Mouse (Mus musculus): ENCODE results near the gene Sc5d. TPM values are rescaled to one million over a fixed set of nuclear protein-coding genes. Genes with fewer than 3 reads are reported as not detected.

The Sc5d gene
- 45.5 and 50.0 TPM in 2 replicates for polyA plus RNA-seq (2014; fragmentation: Nextera tagmentation; extraction: Ambion mirVana)

- ATAC-seq (replicated peaks; ENCODE audit: insufficient number of reproducible peaks, low FRiP score, low TSS enrichment) = peak; percentile 99
- peak within 1 kb of the TSS; percentile 73 for H3K4me3 ChIP-seq (ENCODE audit: low read depth, low read length)
- 0% methylated on average over 46 of the region's 49 CpGs for WGBS (ENCODE audit: insufficient replicate concordance)
- peak within 1 kb of the TSS; percentile 77 for H3K4me2 ChIP-seq
- H3K36me3 ChIP-seq (ENCODE audit: control insufficient read depth, insufficient read depth, low read length) = no peaks in the 10 kb centered on the region
- peaks cover 4% of the 10 kb centered on the region; the same call in 1 of the 2 replicates for H3K4me1 ChIP-seq (ENCODE audit: control insufficient read depth, insufficient read depth, low read length)
- H3K9me3 ChIP-seq (replicated peaks; ENCODE audit: control insufficient read depth, low read length) = no peaks in the 10 kb centered on the region
- no peaks in the 10 kb centered on the region for H3K27me3 ChIP-seq (ENCODE audit: control insufficient read depth, insufficient read depth, low read length)
- H3K9ac ChIP-seq (ENCODE audit: low read depth, low read length) = peak within 1 kb of the TSS; percentile 78
- H3K27ac ChIP-seq (ENCODE audit: low read depth, low read length) = peak within 1 kb of the TSS; percentile 58; the same call in 1 of the 2 replicates
Measured at GRCm38 (mm10) chr9:42264145-42264544, at the start of gene Sc5d. Gene Sc5d, minus strand, starts transcription at chr9:42264256.

DNA sequence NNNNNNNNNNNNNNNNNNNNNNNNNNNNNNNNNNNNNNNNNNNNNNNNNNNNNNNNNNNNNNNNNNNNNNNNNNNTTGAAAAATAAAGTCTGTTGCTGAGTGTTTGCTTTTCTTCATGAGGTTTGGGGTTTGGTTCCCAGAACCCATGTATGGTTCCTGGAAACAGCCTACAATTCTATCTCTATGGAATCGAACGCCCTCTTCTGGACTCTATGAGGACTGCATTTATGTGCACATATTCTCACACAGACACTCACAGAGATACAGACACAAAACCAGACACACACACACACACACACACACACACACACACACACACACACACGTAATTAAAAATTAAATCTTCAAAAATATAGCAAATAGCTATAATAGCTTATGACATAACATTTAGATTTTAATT is 47.3 kb upstream of the Sc5d start:
- Histone ChIP-seq H3K27ac (ENCODE audit: low read depth, low read length) (no peak overlapping the region), H3K9ac (ENCODE audit: low read depth, low read length) (no peak overlapping the region), H3K4me3 (ENCODE audit: low read depth, low read length) (no peak overlapping the region), H3K4me2 (no peak overlapping the region), H3K9me3 (replicated peaks; ENCODE audit: control insufficient read depth, low read length) (no peaks in the 10 kb centered on the region), H3K27me3 (ENCODE audit: control insufficient read depth, insufficient read depth, low read length) (no peaks in the 10 kb centered on the region), H3K36me3 (ENCODE audit: control insufficient read depth, insufficient read depth, low read length) (no peaks in the 10 kb centered on the region), H3K4me1 (ENCODE audit: control insufficient read depth, insufficient read depth, low read length) (no peaks in the 10 kb centered on the region)
- ATAC-seq (replicated peaks; ENCODE audit: insufficient number of reproducible peaks, low FRiP score, low TSS enrichment) = no peak
- 70% methylated on average over 3 of the region's 3 CpGs for WGBS (ENCODE audit: insufficient replicate concordance)

- ATAC-seq (replicated peaks; ENCODE audit: insufficient number of reproducible peaks, low FRiP score, low TSS enrichment) = no peak
- Histone ChIP-seq H3K27ac (ENCODE audit: low read depth, low read length) (no peak overlapping the region), H3K4me3 (ENCODE audit: low read depth, low read length) (no peak overlapping the region), H3K36me3 (ENCODE audit: control insufficient read depth, insufficient read depth, low read length) (no peaks in the 10 kb centered on the region), H3K9ac (ENCODE audit: low read depth, low read length) (no peak overlapping the region), H3K9me3 (replicated peaks; ENCODE audit: control insufficient read depth, low read length) (no peaks in the 10 kb centered on the region), H3K27me3 (ENCODE audit: control insufficient read depth, insufficient read depth, low read length) (no peaks in the 10 kb centered on the region), H3K4me2 (no peak overlapping the region), H3K4me1 (ENCODE audit: control insufficient read depth, insufficient read depth, low read length) (no peaks in the 10 kb centered on the region)
- 84% methylated on average over 4 of the region's 4 CpGs for WGBS (ENCODE audit: insufficient replicate concordance)
Measured at GRCm38 (mm10) chr9:42303894-42304293, 39.8 kb upstream of the Sc5d start.

GRCm38 (mm10) chr9:42301082-42301633 is 37.1 kb upstream of the Sc5d start:
- H3K27me3 ChIP-seq (ENCODE audit: control insufficient read depth, insufficient read depth, low read length) = no peaks in the 10 kb centered on the region
- no peak overlapping the region for H3K27ac ChIP-seq (ENCODE audit: low read depth, low read length)
- H3K9ac ChIP-seq (ENCODE audit: low read depth, low read length) = no peak overlapping the region
- no peaks in the 10 kb centered on the region for H3K9me3 ChIP-seq (replicated peaks; ENCODE audit: control insufficient read depth, low read length)
- ATAC-seq (replicated peaks; ENCODE audit: insufficient number of reproducible peaks, low FRiP score, low TSS enrichment) = no peak
- 76% methylated on average over 6 of the region's 6 CpGs for WGBS (ENCODE audit: insufficient replicate concordance)
- no peak overlapping the region for H3K4me2 ChIP-seq
- no peak overlapping the region for H3K4me3 ChIP-seq (ENCODE audit: low read depth, low read length)
- no peaks in the 10 kb centered on the region for H3K36me3 ChIP-seq (ENCODE audit: control insufficient read depth, insufficient read depth, low read length)
- no peaks in the 10 kb centered on the region for H3K4me1 ChIP-seq (ENCODE audit: control insufficient read depth, insufficient read depth, low read length)

GRCm38 (mm10) chr9:42296297-42296922 is 32.4 kb upstream of the Sc5d start:
- ATAC-seq (replicated peaks; ENCODE audit: insufficient number of reproducible peaks, low FRiP score, low TSS enrichment) = no peak
- H3K27ac ChIP-seq (ENCODE audit: low read depth, low read length) = no peak overlapping the region
- no peaks in the 10 kb centered on the region for H3K4me1 ChIP-seq (ENCODE audit: control insufficient read depth, insufficient read depth, low read length)
- no peaks in the 10 kb centered on the region for H3K27me3 ChIP-seq (ENCODE audit: control insufficient read depth, insufficient read depth, low read length)
- no peak overlapping the region for H3K9ac ChIP-seq (ENCODE audit: low read depth, low read length)
- no peak overlapping the region for H3K4me2 ChIP-seq
- no peak overlapping the region for H3K4me3 ChIP-seq (ENCODE audit: low read depth, low read length)
- no peaks in the 10 kb centered on the region for H3K36me3 ChIP-seq (ENCODE audit: control insufficient read depth, insufficient read depth, low read length)
- no peaks in the 10 kb centered on the region for H3K9me3 ChIP-seq (replicated peaks; ENCODE audit: control insufficient read depth, low read length)
- 82% methylated on average over 10 of the region's 10 CpGs for WGBS (ENCODE audit: insufficient replicate concordance)

GRCm38 (mm10) chr9:42294131-42294530 is 30.1 kb upstream of the Sc5d start:
- WGBS (ENCODE audit: insufficient replicate concordance) = 66% methylated on average over 2 of the region's 2 CpGs
- Histone ChIP-seq H3K27ac (ENCODE audit: low read depth, low read length) (no peak overlapping the region), H3K27me3 (ENCODE audit: control insufficient read depth, insufficient read depth, low read length) (no peaks in the 10 kb centered on the region), H3K4me1 (ENCODE audit: control insufficient read depth, insufficient read depth, low read length) (no peaks in the 10 kb centered on the region), H3K4me3 (ENCODE audit: low read depth, low read length) (no peak overlapping the region), H3K4me2 (no peak overlapping the region), H3K36me3 (ENCODE audit: control insufficient read depth, insufficient read depth, low read length) (no peaks in the 10 kb centered on the region), H3K9ac (ENCODE audit: low read depth, low read length) (no peak overlapping the region), H3K9me3 (replicated peaks; ENCODE audit: control insufficient read depth, low read length) (no peaks in the 10 kb centered on the region)
- no peak for ATAC-seq (replicated peaks; ENCODE audit: insufficient number of reproducible peaks, low FRiP score, low TSS enrichment)

DNA sequence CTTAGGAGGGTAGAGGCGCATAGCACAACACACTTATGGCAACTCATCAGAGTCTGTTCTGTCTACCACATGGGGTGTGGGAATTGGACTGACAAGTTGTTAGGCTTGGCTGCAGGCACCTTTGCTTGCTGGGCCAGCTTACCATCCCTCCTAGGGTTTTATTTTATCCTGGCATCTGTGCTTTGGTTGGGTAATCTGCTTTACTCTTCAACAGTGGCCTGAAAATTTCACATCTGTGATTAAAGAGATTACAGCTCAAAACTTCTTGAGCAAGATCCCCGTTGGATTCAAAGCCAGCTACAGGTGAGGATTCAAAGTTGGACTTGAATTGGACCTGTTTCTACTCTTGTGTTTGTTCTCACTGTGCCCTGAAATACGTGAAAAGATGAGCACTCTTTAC is 29.5 kb upstream of the Sc5d start:
- Histone ChIP-seq H3K4me2 (no peak overlapping the region), H3K36me3 (ENCODE audit: control insufficient read depth, insufficient read depth, low read length) (no peaks in the 10 kb centered on the region), H3K9ac (ENCODE audit: low read depth, low read length) (no peak overlapping the region), H3K4me3 (ENCODE audit: low read depth, low read length) (no peak overlapping the region), H3K4me1 (ENCODE audit: control insufficient read depth, insufficient read depth, low read length) (no peaks in the 10 kb centered on the region), H3K9me3 (replicated peaks; ENCODE audit: control insufficient read depth, low read length) (no peaks in the 10 kb centered on the region), H3K27ac (ENCODE audit: low read depth, low read length) (no peak overlapping the region), H3K27me3 (ENCODE audit: control insufficient read depth, insufficient read depth, low read length) (no peaks in the 10 kb centered on the region)
- ATAC-seq (replicated peaks; ENCODE audit: insufficient number of reproducible peaks, low FRiP score, low TSS enrichment) = no peak
- WGBS (ENCODE audit: insufficient replicate concordance) = 74% methylated on average over 3 of the region's 3 CpGs

DNA sequence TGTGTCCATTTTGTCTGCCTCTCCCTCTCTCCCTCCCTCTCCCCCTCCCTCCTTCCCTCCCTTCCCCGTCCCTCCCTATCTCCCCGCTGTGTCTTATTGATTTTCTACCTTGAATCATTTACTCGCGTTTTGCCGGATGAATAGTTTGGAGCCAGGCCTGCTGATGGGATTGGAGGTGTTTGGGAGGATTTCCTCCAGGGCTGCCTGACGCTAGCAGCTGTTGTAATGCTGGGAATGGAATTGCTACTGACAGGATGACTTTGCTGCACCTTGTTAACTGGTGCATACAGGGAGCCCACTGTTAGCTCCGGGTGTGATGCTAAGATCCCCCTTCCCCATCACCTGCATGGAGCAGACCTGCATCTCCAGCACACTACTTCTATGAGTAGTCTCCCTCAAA is 29.0 kb upstream of the Sc5d start:
- H3K4me3 ChIP-seq (ENCODE audit: low read depth, low read length) = no peak overlapping the region
- H3K4me2 ChIP-seq = no peak overlapping the region
- no peaks in the 10 kb centered on the region for H3K27me3 ChIP-seq (ENCODE audit: control insufficient read depth, insufficient read depth, low read length)
- WGBS (ENCODE audit: insufficient replicate concordance) = 58% methylated on average over 7 of the region's 7 CpGs
- no peaks in the 10 kb centered on the region for H3K9me3 ChIP-seq (replicated peaks; ENCODE audit: control insufficient read depth, low read length)
- no peak overlapping the region for H3K9ac ChIP-seq (ENCODE audit: low read depth, low read length)
- no peaks in the 10 kb centered on the region for H3K36me3 ChIP-seq (ENCODE audit: control insufficient read depth, insufficient read depth, low read length)
- H3K27ac ChIP-seq (ENCODE audit: low read depth, low read length) = no peak overlapping the region
- no peak for ATAC-seq (replicated peaks; ENCODE audit: insufficient number of reproducible peaks, low FRiP score, low TSS enrichment)
- H3K4me1 ChIP-seq (ENCODE audit: control insufficient read depth, insufficient read depth, low read length) = no peaks in the 10 kb centered on the region

GRCm38 (mm10) chr9:42279676-42280075 is 15.6 kb upstream of the Sc5d start:
- no peaks in the 10 kb centered on the region for H3K27me3 ChIP-seq (ENCODE audit: control insufficient read depth, insufficient read depth, low read length)
- ATAC-seq (replicated peaks; ENCODE audit: insufficient number of reproducible peaks, low FRiP score, low TSS enrichment) = no peak
- no peaks in the 10 kb centered on the region for H3K9me3 ChIP-seq (replicated peaks; ENCODE audit: control insufficient read depth, low read length)
- no peaks in the 10 kb centered on the region for H3K4me1 ChIP-seq (ENCODE audit: control insufficient read depth, insufficient read depth, low read length)
- H3K9ac ChIP-seq (ENCODE audit: low read depth, low read length) = no peak overlapping the region
- no peak overlapping the region for H3K4me3 ChIP-seq (ENCODE audit: low read depth, low read length)
- no peaks in the 10 kb centered on the region for H3K36me3 ChIP-seq (ENCODE audit: control insufficient read depth, insufficient read depth, low read length)
- no peak overlapping the region for H3K4me2 ChIP-seq
- WGBS (ENCODE audit: insufficient replicate concordance) = 60% methylated on average over 4 of the region's 4 CpGs
- no peak overlapping the region for H3K27ac ChIP-seq (ENCODE audit: low read depth, low read length)
